Mouse (Mus musculus) A20 (cell line): ENCODE results near the gene Vps29.

Source experiments
- DNase-seq: peaks from one replicate; pipeline ENCODE4 v3.0.0-alpha.2; 2011; ENCODE audit warnings: low read depth, low spot score

Gene Vps29

GRCm38 (mm10) chr5:122399871-122400270 is 45.7 kb downstream of the Vps29 start:
- no peak for DNase-seq

DNA sequence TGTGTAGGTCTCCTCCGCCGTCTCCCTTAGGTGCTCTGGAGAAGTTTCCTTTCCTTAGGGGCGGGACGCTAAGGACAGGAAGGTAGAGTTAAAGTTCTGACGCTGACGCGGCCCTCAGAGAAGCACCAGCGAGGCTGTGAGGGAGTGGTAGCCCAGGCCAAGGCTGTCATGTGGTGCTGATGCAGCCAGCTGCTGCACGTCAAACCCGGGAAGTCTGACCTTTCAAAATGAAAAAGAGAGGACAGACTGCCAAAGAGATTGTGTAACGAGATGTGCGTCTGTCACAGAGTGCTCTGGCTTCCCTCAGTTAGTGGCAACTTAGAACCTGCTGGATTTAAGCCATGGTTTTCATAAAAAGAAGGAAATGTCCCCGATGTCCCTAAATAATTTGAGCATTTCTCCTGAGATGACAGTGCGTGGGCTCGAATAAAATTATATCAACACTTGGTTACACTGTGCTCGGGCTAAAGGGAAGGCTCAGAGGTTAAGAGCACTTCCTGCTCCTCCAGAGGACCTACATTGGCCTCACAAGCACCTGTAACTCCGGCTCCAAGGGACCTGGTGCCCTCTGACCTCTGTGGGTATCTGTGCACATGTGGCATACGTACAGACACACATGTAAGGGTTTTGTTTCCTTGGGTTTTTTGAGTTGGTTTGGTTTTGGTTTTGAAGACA is 46.6 kb downstream of the Vps29 start:
- DNase-seq = no peak

DNA sequence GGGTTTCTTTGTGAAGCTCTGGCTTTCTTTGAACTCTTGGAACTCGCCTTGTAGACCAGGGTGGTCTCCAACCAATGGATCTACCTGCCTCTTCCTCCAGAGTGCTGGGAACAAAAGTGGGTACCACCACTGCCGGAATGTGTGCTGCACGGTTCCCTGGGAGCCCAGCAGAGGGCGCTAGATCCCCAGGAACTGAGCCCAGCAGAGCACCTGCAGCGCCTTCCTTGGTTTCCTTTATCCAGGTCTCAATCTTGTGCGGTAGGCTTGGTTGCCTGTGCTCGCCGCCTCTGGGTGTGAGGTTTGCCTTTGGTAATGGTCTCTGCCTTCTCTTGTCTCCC is 47.1 kb downstream of the Vps29 start:
- DNase-seq = peak; percentile 44

DNA sequence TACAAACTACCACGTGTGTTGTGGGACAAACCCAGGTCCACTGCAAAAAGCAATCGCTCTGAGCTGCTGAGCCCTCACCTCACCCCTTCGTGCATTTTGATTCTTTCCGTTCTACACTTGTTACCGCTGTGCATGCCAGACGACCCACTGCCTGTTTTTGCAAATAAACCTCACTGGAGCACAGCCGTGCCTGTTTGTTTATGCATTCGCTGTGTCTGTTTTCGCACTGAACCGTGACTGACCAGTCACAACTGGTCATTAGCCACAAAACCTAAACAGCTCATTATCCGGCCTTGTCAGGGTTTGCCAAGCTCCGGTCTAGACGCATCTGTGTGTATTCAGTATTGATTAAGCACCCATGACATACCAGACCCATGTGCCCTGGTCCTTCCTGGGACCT is 48.0 kb downstream of the Vps29 start:
- DNase-seq = no peak

- no peak for DNase-seq
These were observed 48.6 kb downstream of the Vps29 start for GRCm38 (mm10) chr5:122402772-122403171.

GRCm38 (mm10) chr5:122403362-122403761 is 49.2 kb downstream of the Vps29 start:
- no peak for DNase-seq

GRCm38 (mm10) chr5:122405537-122405936 is 51.4 kb downstream of the Vps29 start:
- DNase-seq = no peak

DNA sequence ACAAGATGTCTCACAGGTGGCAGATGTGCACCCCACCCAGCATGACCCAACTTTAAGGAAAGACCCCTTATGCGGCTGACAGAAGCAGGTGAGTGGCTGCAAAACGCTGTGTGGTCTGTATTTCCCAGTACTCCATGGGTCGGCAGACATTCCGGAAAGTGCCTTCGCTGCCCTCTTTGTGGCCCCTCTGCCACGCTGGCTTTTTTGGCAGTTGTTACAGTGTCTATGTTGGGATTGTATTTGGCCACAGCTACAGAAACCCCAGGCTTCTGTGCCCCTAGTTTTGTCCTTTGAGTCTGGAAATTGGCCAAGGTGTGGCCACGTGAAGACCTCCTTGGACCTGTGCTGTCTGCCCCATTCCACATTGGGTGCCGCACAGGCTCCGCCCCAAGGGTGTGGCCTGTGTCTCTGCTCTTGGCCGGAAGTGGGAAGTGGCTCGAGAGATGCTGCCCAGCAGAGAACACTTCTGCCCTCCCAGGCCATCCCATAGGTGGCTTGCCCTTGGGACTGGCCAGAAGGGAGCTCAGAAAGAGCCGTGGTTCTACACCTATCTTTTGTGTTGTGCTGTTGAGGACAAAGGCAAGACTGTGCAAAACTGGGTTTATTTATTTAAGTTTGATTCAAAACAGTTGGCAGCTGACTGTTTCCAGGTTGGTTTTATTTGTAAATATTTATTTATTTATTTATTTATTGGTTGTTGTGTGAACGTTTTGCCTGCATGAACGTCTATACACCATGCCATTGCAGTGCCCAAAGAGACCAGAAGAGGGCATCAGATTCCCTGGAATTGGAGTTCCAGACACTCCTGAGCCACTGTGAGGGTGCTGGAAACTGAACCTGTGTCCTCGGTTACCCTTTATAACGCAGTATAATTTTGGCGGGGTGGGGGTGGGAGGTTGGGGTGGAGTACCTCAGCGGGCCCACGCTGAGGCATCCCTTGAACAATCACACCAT is 55.8 kb downstream of the Vps29 start:
- peak; percentile 70 for DNase-seq

DNA sequence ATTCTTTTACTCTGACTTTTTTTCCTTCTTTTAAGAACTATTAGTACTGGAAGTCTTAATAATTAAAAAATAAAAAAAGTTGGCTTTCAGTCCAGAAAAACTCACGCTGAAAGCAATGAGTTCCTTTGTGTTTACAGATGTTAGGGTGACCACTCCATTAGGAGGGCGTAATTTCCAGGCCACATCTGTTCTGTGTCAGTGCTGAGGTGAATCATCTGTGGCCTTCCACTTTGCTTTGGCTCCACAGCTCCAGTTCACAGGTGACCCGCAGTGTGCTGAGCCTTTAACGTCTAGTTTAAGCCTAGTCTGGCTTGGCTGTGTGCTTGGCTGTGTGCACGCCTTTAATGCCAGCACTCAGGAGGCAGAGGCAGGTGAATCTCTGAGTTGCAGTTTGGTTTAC is 57.7 kb downstream of the Vps29 start:
- no peak for DNase-seq

GRCm38 (mm10) chr5:122412826-122413225 is 58.7 kb downstream of the Vps29 start:
- no peak for DNase-seq

DNA sequence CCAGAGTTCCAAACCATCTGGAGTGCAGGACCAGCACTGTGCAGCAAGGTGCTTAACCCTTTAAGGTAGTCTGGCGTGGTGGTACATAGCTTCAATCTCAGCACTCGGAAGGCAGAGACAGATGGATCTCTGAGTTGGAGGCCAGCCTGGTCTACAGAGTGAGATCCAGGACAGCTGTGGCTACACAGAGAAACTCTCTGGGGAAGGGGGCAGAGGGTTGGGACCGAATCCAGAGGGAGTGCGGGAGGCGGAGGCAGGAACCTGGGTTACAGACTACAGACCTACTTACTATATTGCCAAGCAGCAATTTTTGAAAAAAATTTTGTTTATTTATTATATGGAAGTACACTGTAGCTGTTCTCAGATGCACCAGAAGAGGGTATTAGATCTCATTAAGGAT is 60.2 kb downstream of the Vps29 start:
- DNase-seq = no peak
